Comparison of ENCODE assay signal across 29 mouse cellular contexts in genomic region chr15:78367811-78368210, GRCm38 (mm10). TPM values are rescaled to one million over a fixed set of nuclear protein-coding genes. Genes with fewer than 3 reads are reported as not detected.
DNase-seq lines count a peak whose midpoint lies in the region; ATAC-seq and TF ChIP-seq lines count a peak whose summit lies in the region.
"Had no signal": no experiment of that assay in that cellular context is flagged by ENCODE, and none has a peak within 500 bp of the region (broad histone marks: within the 10 kb centered on the region; RNA-seq: fewer than 3 reads in every experiment).

No protein-coding gene starts in this region.

- H3K27me3 ChIP-seq in liver, embryonic 15.5 days = peaks cover 27% of the 10 kb centered on the region
- H3K27me3 ChIP-seq in liver, embryonic 11.5 days (replicated peaks; ENCODE audit: control insufficient read depth, insufficient read depth, low read length) = peaks cover 13% of the 10 kb centered on the region
- 0 out of 2 replicates have a peak, but pooled peaks cover 3% of the 10 kb centered on the region for H3K27me3 ChIP-seq in lung, postnatal 0 days (replicated peaks; ENCODE audit: insufficient read depth, low read length)

- WGBS in liver, embryonic 15.5 days (ENCODE audit: insufficient replicate concordance) = 41% methylated on average over 3 of the region's 3 CpGs
- 55% methylated on average over 3 of the region's 3 CpGs for WGBS in liver, embryonic 11.5 days
- WGBS in bone marrow, adult 2 months = 32% methylated on average over 3 of the region's 3 CpGs
- 70% methylated on average over 3 of the region's 3 CpGs for WGBS in lung, postnatal 0 days

- H3K36me3 ChIP-seq in liver, embryonic 15.5 days (replicated peaks) = no peaks in the 10 kb centered on the region
- H3K36me3 ChIP-seq in liver, embryonic 11.5 days (ENCODE audit: control insufficient read depth, insufficient read depth, low read length) = no peaks in the 10 kb centered on the region
- H3K36me3 ChIP-seq in lung, postnatal 0 days (ENCODE audit: insufficient read depth, low read length) = no peaks in the 10 kb centered on the region
- H3K36me3 ChIP-seq: embryonic facial prominence, embryonic 10.5 days; embryonic facial prominence, embryonic 12.5 days; forebrain, embryonic 15.5 days; G1E had no signal

- no peak for DNase-seq in frontal cortex, postnatal 25 days (ENCODE audit: low spot score in 2 of 2)
- DNase-seq in left cerebral cortex, adult 2 months (ENCODE audit: extremely low spot score in 1 of 2, low spot score in 2 of 2) = peak in 1 of 2 experiments; percentile 24
- no peak for DNase-seq in left cerebral cortex, postnatal 4 days
- no peak for DNase-seq in liver, embryonic 11.5 days (ENCODE audit: low spot score)
- no peak for DNase-seq in lung, postnatal 0 days (ENCODE audit: low spot score)
- DNase-seq: adrenal gland, adult 8-10 months; adrenal gland, postnatal 14 days; adrenal gland, postnatal 36 days; cerebellum, adult 11-12 months; cerebellum, adult 2 months; cerebellum, adult 9-10 months; cerebellum, postnatal 10 days; cerebellum, postnatal 25 days had no signal

- no peak overlapping the region for H3K4me2 ChIP-seq in liver, embryonic 15.5 days
- H3K4me2 ChIP-seq in liver, embryonic 11.5 days = no peak overlapping the region
- H3K4me2 ChIP-seq in lung, postnatal 0 days (replicated peaks; ENCODE audit: low read depth, low read length) = no peak overlapping the region
- H3K4me2 ChIP-seq: embryonic facial prominence, embryonic 12.5 days; forebrain, embryonic 13.5 days; forebrain, embryonic 15.5 days had no signal

- peak; percentile 43; the same call in 1 of the 2 replicates for ATAC-seq in frontal cortex, adult (ENCODE audit: low TSS enrichment)
- no peak for ATAC-seq in liver, embryonic 15.5 days (ENCODE audit: insufficient read depth)
- no peak for ATAC-seq in liver, embryonic 11.5 days (replicated peaks; ENCODE audit: low FRiP score)
- no peak for ATAC-seq in lung, postnatal 0 days
- ATAC-seq: activated CD4-positive, CD25-positive, alpha-beta regulatory T cell, adult 4 months; CD4-positive, CD25-positive, alpha-beta regulatory T cell, adult 4 months; forebrain, embryonic 13.5 days; forebrain, embryonic 15.5 days; Patski had no signal

- peaks cover 22% of the 10 kb centered on the region for H3K4me1 ChIP-seq in liver, embryonic 15.5 days (replicated peaks)
- peaks cover 6% of the 10 kb centered on the region; the same call in 1 of the 2 replicates for H3K4me1 ChIP-seq in liver, embryonic 11.5 days (replicated peaks; ENCODE audit: control insufficient read depth, insufficient read depth, low read length)
- H3K4me1 ChIP-seq in bone marrow, adult 2 months (ENCODE audit: control insufficient read depth, insufficient read depth, low read length) = peaks cover 7% of the 10 kb centered on the region
- H3K4me1 ChIP-seq in lung, postnatal 0 days (ENCODE audit: insufficient read depth, low read depth, low read length) = peaks cover 7% of the 10 kb centered on the region; the same call in 1 of the 2 replicates
- H3K4me1 ChIP-seq: embryonic facial prominence, embryonic 10.5 days; embryonic facial prominence, embryonic 12.5 days; forebrain, embryonic 13.5 days; forebrain, embryonic 15.5 days had no signal

- H3K4me3 ChIP-seq in left cerebral cortex, adult 2 months = no peak overlapping the region
- H3K4me3 ChIP-seq in liver, embryonic 15.5 days (replicated peaks) = no peak overlapping the region
- H3K4me3 ChIP-seq in liver, embryonic 11.5 days (ENCODE audit: low read depth, low read length) = no peak overlapping the region
- H3K4me3 ChIP-seq in bone marrow, adult 2 months (replicated peaks; ENCODE audit: control insufficient read depth, low read depth, low read length) = no peak overlapping the region
- H3K4me3 ChIP-seq in lung, postnatal 0 days (ENCODE audit: low read depth, low read length) = no peak overlapping the region
- H3K4me3 ChIP-seq: embryonic facial prominence, embryonic 10.5 days; embryonic facial prominence, embryonic 12.5 days; forebrain, embryonic 13.5 days; forebrain, embryonic 15.5 days had no signal

- intact Hi-C loops in left cerebral cortex, adult 2 months (cut with DNase I) = loop anchor here (2.0 to 5.0 kb wide), 3 partner anchors 39 to 179 kb away; partner anchors contain the start of genes Mpst and Tst
- intact Hi-C loops in left cerebral cortex, postnatal 4 days (cut with DNase I) = no loop called here

- no peak for TF ChIP-seq CTCF in left cerebral cortex, adult 2 months (IDR thresholded peaks at IDR 0.05)
- TF ChIP-seq CTCF in bone marrow, adult 2 months (IDR thresholded peaks at IDR 0.05; ENCODE audit: control insufficient read depth, insufficient read depth, low read length) = no peak
- no peak for TF ChIP-seq CTCF in lung, postnatal 0 days (IDR thresholded peaks at IDR 0.05)

- no peak for TF ChIP-seq EP300 in lung, postnatal 0 days (IDR thresholded peaks at IDR 0.05)

- peak overlapping the region; percentile 77 for H3K27ac ChIP-seq in left cerebral cortex, adult 2 months
- H3K27ac ChIP-seq in liver, embryonic 15.5 days (replicated peaks) = no peak overlapping the region
- H3K27ac ChIP-seq in liver, embryonic 11.5 days (ENCODE audit: low read depth, low read length) = no peak overlapping the region
- peak overlapping the region; percentile 54; the same call in 1 of the 2 replicates for H3K27ac ChIP-seq in bone marrow, adult 2 months (ENCODE audit: control insufficient read depth, insufficient read depth, low read depth, low read length, poor library complexity)
- H3K27ac ChIP-seq in lung, postnatal 0 days (ENCODE audit: low read length) = no peak overlapping the region
- H3K27ac ChIP-seq: embryonic facial prominence, embryonic 10.5 days; embryonic facial prominence, embryonic 12.5 days; forebrain, embryonic 13.5 days; forebrain, embryonic 15.5 days had no signal

- TF ChIP-seq POLR2A in bone marrow, adult 2 months (IDR thresholded peaks at IDR 0.05; ENCODE audit: borderline replicate concordance, control insufficient read depth, low read depth, low read length) = no peak

- H3K9me3 ChIP-seq in liver, embryonic 15.5 days (replicated peaks) = no peaks in the 10 kb centered on the region
- no peaks in the 10 kb centered on the region for H3K9me3 ChIP-seq in liver, embryonic 11.5 days (ENCODE audit: control insufficient read depth, low read length)
- no peaks in the 10 kb centered on the region for H3K9me3 ChIP-seq in lung, postnatal 0 days (ENCODE audit: low read length)
- H3K9me3 ChIP-seq: embryonic facial prominence, embryonic 10.5 days; embryonic facial prominence, embryonic 12.5 days; forebrain, embryonic 15.5 days had no signal

- 0 out of 2 replicates have a peak overlapping the region, but pooled peaks have one; percentile 5 for H3K9ac ChIP-seq in liver, embryonic 15.5 days
- no peak overlapping the region for H3K9ac ChIP-seq in liver, embryonic 11.5 days (ENCODE audit: low read depth, low read length)
- H3K9ac ChIP-seq in lung, postnatal 0 days (replicated peaks; ENCODE audit: low read depth) = no peak overlapping the region
- H3K9ac ChIP-seq: embryonic facial prominence, embryonic 12.5 days; forebrain, embryonic 13.5 days; forebrain, embryonic 15.5 days had no signal

RNA-seq across cellular contexts. Expression of gene Tex33, which starts 27.9 kb away (rescaled TPM):
- not detected for total RNA-seq in left cerebral cortex, adult 2 months (2021)
- total RNA-seq in left cerebral cortex, postnatal 4 days (2021) = not detected
- polyA plus RNA-seq in liver, embryonic 15.5 days (2015; fragmentation: Nextera tagmentation; extraction: Ambion mirVana) = not detected in 2 replicates
- polyA plus RNA-seq in liver, embryonic 11.5 days (2014; fragmentation: Nextera tagmentation; extraction: Ambion mirVana) = not detected in 2 replicates
- polyA plus RNA-seq in bone marrow, adult 2 months (2011; ENCODE audit: insufficient read depth, insufficient read length, low replicate concordance, missing spikeins) = not detected in 2 replicates
- polyA plus RNA-seq in lung, postnatal 0 days (2015; fragmentation: Nextera tagmentation; extraction: Ambion mirVana) = not detected in 2 replicates
- total RNA-seq: adrenal gland, adult 18-20 months; adrenal gland, postnatal 14 days; adrenal gland, postnatal 36 days; CH12.LX had no signal
- polyA plus RNA-seq: activated CD4-positive, CD25-positive, alpha-beta regulatory T cell, adult 4 months; CD4-positive, CD25-positive, alpha-beta regulatory T cell, adult 4 months; cerebellum, adult 2 months; cortical plate, adult 2 months; embryonic facial prominence, embryonic 10.5 days; embryonic facial prominence, embryonic 12.5 days; embryonic facial prominence, embryonic 14.5 days; forebrain, embryonic 11.5 days; forebrain, embryonic 13.5 days; forebrain, embryonic 15.5 days; G1E; Patski had no signal

RNA-seq across cellular contexts. Expression of gene Tst, which starts 37.9 kb away (rescaled TPM):
- 10 to 100 TPM; 29.0 to 30.1 TPM for total RNA-seq in left cerebral cortex, adult 2 months (2021)
- 10 to 100 TPM; 29.2 to 30.4 TPM for total RNA-seq in left cerebral cortex, postnatal 4 days (2021)
- polyA plus RNA-seq in liver, embryonic 15.5 days (2015; fragmentation: Nextera tagmentation; extraction: Ambion mirVana) = 200 and 245 TPM in 2 replicates
- polyA plus RNA-seq in liver, embryonic 11.5 days (2014; fragmentation: Nextera tagmentation; extraction: Ambion mirVana) = 95.3 and 98.9 TPM in 2 replicates
- polyA plus RNA-seq in bone marrow, adult 2 months (2011; ENCODE audit: insufficient read depth, insufficient read length, low replicate concordance, missing spikeins) = 14.5 and 23.8 TPM in 2 replicates
- polyA plus RNA-seq in lung, postnatal 0 days (2015; fragmentation: Nextera tagmentation; extraction: Ambion mirVana) = 160 and 171 TPM in 2 replicates

RNA-seq across cellular contexts. Expression of gene Mpst, which starts 38.4 kb away (rescaled TPM):
- total RNA-seq in left cerebral cortex, adult 2 months (2021) = 10 to 100 TPM; 31.7 to 31.8 TPM
- 10 to 100 TPM; 57.2 to 58.7 TPM for total RNA-seq in left cerebral cortex, postnatal 4 days (2021)
- 5.6 and 5.8 TPM in 2 replicates for polyA plus RNA-seq in liver, embryonic 15.5 days (2015; fragmentation: Nextera tagmentation; extraction: Ambion mirVana)
- polyA plus RNA-seq in liver, embryonic 11.5 days (2014; fragmentation: Nextera tagmentation; extraction: Ambion mirVana) = 5.1 TPM in 2 replicates
- 49.5 and 50.1 TPM in 2 replicates for polyA plus RNA-seq in bone marrow, adult 2 months (2011; ENCODE audit: insufficient read depth, insufficient read length, low replicate concordance, missing spikeins)
- 4.1 TPM in 2 replicates for polyA plus RNA-seq in lung, postnatal 0 days (2015; fragmentation: Nextera tagmentation; extraction: Ambion mirVana)

RNA-seq across cellular contexts. Expression of gene Csf2rb, which starts 42.3 kb away (rescaled TPM):
- total RNA-seq in left cerebral cortex, adult 2 months (2021) = 1 to 10 TPM; 1.9 to 2.3 TPM
- total RNA-seq in left cerebral cortex, postnatal 4 days (2021) = 1 to 10 TPM; 1.3 to 2.4 TPM
- polyA plus RNA-seq in liver, embryonic 15.5 days (2015; fragmentation: Nextera tagmentation; extraction: Ambion mirVana) = 7.2 and 7.4 TPM in 2 replicates
- polyA plus RNA-seq in liver, embryonic 11.5 days (2014; fragmentation: Nextera tagmentation; extraction: Ambion mirVana) = 7.7 and 9.5 TPM in 2 replicates
- 7.9 and 28.6 TPM in 2 replicates for polyA plus RNA-seq in bone marrow, adult 2 months (2011; ENCODE audit: insufficient read depth, insufficient read length, low replicate concordance, missing spikeins)
- 7.8 and 8.7 TPM in 2 replicates for polyA plus RNA-seq in lung, postnatal 0 days (2015; fragmentation: Nextera tagmentation; extraction: Ambion mirVana)

Comparison
In these comparisons a context has a peak if more than half of its experiments do, and no peak if none do; other contexts are left out.
1. H3K27ac ChIP-seq: peak in left cerebral cortex, adult 2 months (single experiment) and bone marrow, adult 2 months (single experiment); none in liver, embryonic 15.5 days (single experiment), liver, embryonic 11.5 days (single experiment) and lung, postnatal 0 days (single experiment).